Mouse (Mus musculus): Measurements from ENCODE around the gene Camk1g.

DNA sequence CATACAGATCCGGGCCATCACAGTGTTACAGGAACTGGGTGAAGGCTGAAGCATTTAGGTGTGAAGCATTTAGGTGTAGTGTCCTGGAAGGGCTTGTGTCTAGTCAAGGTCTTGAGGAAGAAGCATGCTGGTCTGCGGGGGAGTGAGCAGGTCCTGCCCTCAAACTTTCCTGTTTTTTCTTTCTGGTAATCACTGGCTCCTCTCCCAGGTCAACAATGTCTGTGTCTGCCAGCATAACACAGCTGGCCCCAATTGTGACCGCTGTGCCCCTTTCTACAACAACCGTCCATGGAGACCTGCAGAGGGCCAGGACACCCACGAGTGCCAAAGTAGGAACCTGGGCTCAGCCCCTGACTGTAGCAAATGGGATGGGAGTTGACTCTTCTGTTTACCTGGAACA lies 42.4 kb downstream of the Camk1g start:
- TF ChIP-seq CTCF (IDR thresholded peaks at IDR 0.05; ENCODE audit: low read depth, low read length) (peak; percentile 49; the same call in 1 of the 2 replicates), POLR2A (IDR thresholded peaks at IDR 0.05; ENCODE audit: extremely low read depth, insufficient read depth, low read length) (no peak)
